Mouse (Mus musculus): Measurements from ENCODE around the gene Pdlim5. TPM values are rescaled to one million over a fixed set of nuclear protein-coding genes. Genes with fewer than 3 reads are reported as not detected.
A peak's percentile ranks its signal among the peaks of the same experiment; 100 is the strongest.
"Not testable (repeated sequence)": the region's sequence is repeated elsewhere in the genome, so short reads cannot be mapped to it uniquely, and the experiment has no call there.

The Pdlim5 gene
- total RNA-seq (2022) = 10 to 100 TPM; 19.5 to 27.0 (median 25.2) TPM

- DNase-seq (ENCODE audit: low spot score in 2 of 2) = peak; percentile 64 to 65
Measured at GRCm38 (mm10) chr3:142395520-142396193, at the start of gene Pdlim5. Gene Pdlim5, minus strand, starts transcription at chr3:142395696.

GRCm38 (mm10) chr3:142443710-142444043, 48.2 kb upstream of the Pdlim5 start:
- DNase-seq (ENCODE audit: low spot score in 2 of 2) = no peak

- peak; percentile 31 to 47 for DNase-seq (ENCODE audit: low spot score in 2 of 2)
Measured at GRCm38 (mm10) chr3:142443006-142443709, 47.7 kb upstream of the Pdlim5 start.

- DNase-seq (ENCODE audit: low spot score in 2 of 2) = no peak
Measured at GRCm38 (mm10) chr3:142442161-142442560, 46.7 kb upstream of the Pdlim5 start.

GRCm38 (mm10) chr3:142441142-142441541, 45.6 kb upstream of the Pdlim5 start:
- no peak for DNase-seq (ENCODE audit: low spot score in 2 of 2)

GRCm38 (mm10) chr3:142440191-142440590, 44.7 kb upstream of the Pdlim5 start:
- DNase-seq (ENCODE audit: low spot score in 2 of 2) = no peak

DNA sequence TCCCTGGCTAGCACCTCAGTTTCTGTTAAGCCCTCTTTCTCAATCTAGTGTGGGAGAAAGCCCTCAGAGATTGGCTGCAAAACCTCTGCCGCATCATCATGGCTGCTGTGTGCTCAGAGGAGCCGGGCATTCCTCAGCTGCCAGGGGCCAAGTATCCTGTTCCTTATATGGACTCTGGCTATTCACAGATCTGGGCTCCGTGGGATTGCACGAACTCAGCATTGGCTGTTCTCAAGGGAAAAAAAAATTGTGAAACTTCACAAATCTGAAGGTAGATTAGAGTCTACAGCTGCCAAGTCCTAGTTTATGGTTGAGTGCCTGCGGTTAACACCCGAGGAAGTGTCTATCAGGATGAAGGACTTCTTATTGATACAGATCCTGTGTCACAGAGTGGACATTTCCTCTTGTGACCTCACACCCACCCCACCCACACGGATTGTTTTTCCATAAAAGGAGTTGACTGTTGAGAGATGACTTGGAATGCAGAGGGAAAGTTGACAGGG, 44.1 kb upstream of the Pdlim5 start:
- DNase-seq (ENCODE audit: low spot score in 2 of 2) = no peak

GRCm38 (mm10) chr3:142438630-142439029, 43.1 kb upstream of the Pdlim5 start:
- not testable (repeated sequence) for DNase-seq (ENCODE audit: low spot score in 2 of 2)

DNA sequence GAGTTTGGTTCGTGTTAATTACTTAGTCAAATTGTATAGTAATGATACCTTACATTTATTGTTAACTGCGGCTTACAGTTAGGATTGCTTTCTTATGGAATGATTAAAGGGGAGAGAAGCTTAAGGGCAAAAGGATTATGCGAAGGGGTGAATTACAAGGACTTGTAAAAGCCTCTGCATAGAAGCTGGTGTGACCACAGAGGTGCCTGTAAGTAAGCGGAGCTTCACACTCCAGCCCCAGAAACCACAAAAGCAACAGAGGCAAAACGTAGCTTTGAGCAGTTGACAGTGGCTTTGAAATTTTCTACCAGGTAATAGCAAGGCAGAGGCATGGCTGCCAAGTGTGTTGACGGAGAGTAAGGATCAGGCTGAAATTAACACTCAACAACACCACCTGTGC, 41.3 kb upstream of the Pdlim5 start:
- DNase-seq (ENCODE audit: low spot score in 2 of 2) = no peak

GRCm38 (mm10) chr3:142436212-142436611, 40.7 kb upstream of the Pdlim5 start:
- DNase-seq (ENCODE audit: low spot score in 2 of 2) = no peak

- no peak for DNase-seq (ENCODE audit: low spot score in 2 of 2)
Measured at GRCm38 (mm10) chr3:142434786-142435168, 39.3 kb upstream of the Pdlim5 start.

DNA sequence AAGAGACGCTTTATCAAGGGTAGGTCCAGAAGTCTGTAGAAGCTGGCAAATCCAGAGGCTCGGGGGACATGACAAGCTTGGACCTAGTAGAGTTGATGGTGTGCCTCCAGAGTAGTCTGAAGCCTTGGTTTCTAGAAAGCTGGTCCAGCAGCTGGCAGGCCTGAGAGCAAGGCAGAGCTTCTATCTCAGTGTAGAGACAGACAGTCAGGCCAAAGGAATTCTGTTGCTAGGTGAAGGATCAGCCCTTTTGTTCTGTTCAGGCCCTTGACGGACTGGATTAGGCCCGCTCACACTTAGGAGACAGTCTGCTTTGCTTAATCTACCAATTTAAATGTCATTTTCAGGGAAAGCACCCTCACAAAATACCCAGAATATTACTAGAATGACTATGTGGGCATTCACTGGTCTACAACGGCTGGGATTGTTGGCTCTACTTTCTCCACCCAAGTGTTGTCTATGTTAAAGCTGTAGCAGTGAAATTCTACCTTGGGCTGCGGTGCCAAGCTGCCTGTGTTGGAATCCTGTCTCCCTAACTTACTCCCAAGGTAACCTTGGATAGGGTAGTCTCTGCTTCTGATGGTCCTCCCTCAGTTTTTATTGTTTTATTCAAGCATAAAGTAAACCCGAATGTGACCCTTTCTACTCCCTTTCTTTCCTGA, 38.8 kb upstream of the Pdlim5 start:
- no peak for DNase-seq (ENCODE audit: low spot score in 2 of 2)

DNA sequence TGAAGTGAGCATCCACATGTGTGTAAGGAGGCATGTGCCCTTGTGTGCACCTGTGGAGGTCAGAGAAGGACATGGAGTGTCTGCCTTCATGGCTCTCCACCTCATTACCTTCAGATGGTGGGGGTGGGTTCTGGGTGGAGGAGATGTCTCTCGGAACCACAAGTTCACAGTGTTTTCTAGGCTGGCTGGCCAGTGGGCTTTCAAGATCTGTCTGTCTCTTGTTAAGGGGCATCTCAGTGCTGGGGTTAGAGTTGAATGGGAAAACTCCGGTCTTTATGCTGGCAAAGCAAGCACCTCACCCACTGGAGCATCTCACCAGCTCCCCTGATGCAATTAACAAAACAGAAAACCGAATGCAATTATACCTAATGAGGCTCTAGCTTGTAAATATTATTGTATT, 36.0 kb upstream of the Pdlim5 start:
- DNase-seq (ENCODE audit: low spot score in 2 of 2) = no peak

- DNase-seq (ENCODE audit: low spot score in 2 of 2) = no peak
Measured at GRCm38 (mm10) chr3:142430048-142430447, 34.6 kb upstream of the Pdlim5 start.

GRCm38 (mm10) chr3:142426806-142427205, 31.3 kb upstream of the Pdlim5 start:
- DNase-seq (ENCODE audit: low spot score in 2 of 2) = no peak

- no peak for DNase-seq (ENCODE audit: low spot score in 2 of 2)
Measured at GRCm38 (mm10) chr3:142424134-142424533, 28.6 kb upstream of the Pdlim5 start.

GRCm38 (mm10) chr3:142423501-142423917, 28.0 kb upstream of the Pdlim5 start:
- no peak for DNase-seq (ENCODE audit: low spot score in 2 of 2)

DNA sequence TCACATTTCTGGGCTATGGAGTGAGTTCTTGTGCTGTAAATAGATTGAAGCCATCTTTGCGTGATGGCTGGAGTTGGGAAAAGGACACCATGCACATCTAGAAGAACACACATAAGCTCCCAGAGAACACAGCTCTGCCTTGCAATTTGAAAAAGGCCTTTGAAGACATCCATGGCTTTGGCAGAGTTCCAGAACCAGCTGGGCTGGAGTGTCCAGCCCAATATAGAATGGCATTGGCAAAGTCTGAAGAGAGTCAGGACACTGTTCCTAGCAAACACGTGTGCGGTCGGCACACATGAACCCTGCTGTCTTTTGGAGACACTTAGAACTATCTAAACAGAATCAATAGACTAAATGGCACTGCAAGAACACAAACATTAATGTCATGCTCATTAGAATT, 26.7 kb upstream of the Pdlim5 start:
- no peak for DNase-seq (ENCODE audit: low spot score in 2 of 2)

GRCm38 (mm10) chr3:142421470-142421869, 26.0 kb upstream of the Pdlim5 start:
- DNase-seq (ENCODE audit: low spot score in 2 of 2) = no peak

- no peak for DNase-seq (ENCODE audit: low spot score in 2 of 2)
Measured at GRCm38 (mm10) chr3:142417996-142418395, 22.5 kb upstream of the Pdlim5 start.

- no peak for DNase-seq (ENCODE audit: low spot score in 2 of 2)
Measured at GRCm38 (mm10) chr3:142413345-142413885, 17.9 kb upstream of the Pdlim5 start.

GRCm38 (mm10) chr3:142410930-142411329, 15.4 kb upstream of the Pdlim5 start:
- no peak for DNase-seq (ENCODE audit: low spot score in 2 of 2)

Data from left cerebral cortex, adult 8-10 months (tissue).